Mouse (Mus musculus): Measurements from ENCODE around the gene Ciz1.
"Not testable (repeated sequence)": the region's sequence is repeated elsewhere in the genome, so short reads cannot be mapped to it uniquely, and the experiment has no call there.

Gene Ciz1

DNA sequence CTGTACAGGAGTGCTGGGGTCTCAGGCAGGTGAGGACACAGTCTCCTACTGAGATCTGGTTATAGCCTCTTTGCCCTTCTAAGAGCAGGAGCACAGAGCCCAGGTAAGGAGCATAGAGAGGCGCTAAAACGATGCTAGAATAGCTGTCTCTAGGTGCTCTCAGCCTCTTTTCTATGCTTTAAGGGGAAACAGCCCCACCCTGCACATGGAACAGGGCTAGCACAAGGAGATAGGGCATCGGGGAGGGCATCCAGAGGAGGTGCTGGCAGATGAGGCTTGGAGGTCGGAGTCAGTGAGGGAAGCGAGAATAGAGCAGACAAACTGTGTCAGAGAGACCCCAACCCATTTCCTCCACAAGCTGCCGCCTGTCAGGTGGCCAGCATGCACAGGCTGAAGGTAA lies 5.1 kb upstream of the Ciz1 start:
- DNase-seq (ENCODE audit: low spot score in 2 of 2), result no peak

DNA sequence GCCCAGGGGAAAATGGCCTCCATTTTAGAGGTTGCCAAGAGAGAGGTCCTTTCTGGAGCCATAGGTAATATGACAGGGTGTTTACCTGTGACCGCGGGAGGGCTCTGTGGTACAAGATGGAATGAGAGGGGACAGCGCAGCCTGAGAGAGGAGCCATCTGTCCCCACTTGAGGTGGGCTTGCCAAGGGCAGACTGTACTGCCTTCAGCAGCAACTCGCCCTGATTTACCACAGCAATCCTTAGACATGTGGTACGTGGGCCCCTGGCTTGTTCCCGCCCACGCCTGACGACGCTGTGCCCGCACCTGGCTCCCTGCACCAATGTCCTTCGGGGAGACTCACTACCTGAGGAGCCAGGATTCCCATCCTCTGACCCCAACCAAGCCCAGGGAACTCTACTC lies 3.8 kb upstream of the Ciz1 start:
- peak; percentile 56 to 72 for DNase-seq (ENCODE audit: low spot score in 2 of 2)

- DNase-seq (ENCODE audit: low spot score in 2 of 2), result peak; percentile 57 to 69
Observed at GRCm38 (mm10) chr2:32349625-32350255, 2.4 kb upstream of the Ciz1 start.

GRCm38 (mm10) chr2:32350471-32351051 lies 1.6 kb upstream of the Ciz1 start:
- DNase-seq (ENCODE audit: low spot score in 2 of 2), result no peak

GRCm38 (mm10) chr2:32351471-32351961 lies 611 bp upstream of the Ciz1 start:
- peak in 1 of 2 experiments; percentile 55 for DNase-seq (ENCODE audit: low spot score in 2 of 2)

- DNase-seq (ENCODE audit: low spot score in 2 of 2), result peak; percentile 86 to 91
Observed at GRCm38 (mm10) chr2:32353007-32353542, 948 bp downstream of the Ciz1 start, which contains the start of gene Dnm1. Gene Dnm1 (minus strand): TSS chr2:32353338.

- no peak for DNase-seq (ENCODE audit: low spot score in 2 of 2)
Observed at GRCm38 (mm10) chr2:32353836-32354235, 1.7 kb downstream of the Ciz1 start.

- DNase-seq (ENCODE audit: low spot score in 2 of 2), result no peak
Observed at GRCm38 (mm10) chr2:32354336-32354895, 2.3 kb downstream of the Ciz1 start.

GRCm38 (mm10) chr2:32356216-32356615 lies 4.1 kb downstream of the Ciz1 start:
- no peak for DNase-seq (ENCODE audit: low spot score in 2 of 2)

DNA sequence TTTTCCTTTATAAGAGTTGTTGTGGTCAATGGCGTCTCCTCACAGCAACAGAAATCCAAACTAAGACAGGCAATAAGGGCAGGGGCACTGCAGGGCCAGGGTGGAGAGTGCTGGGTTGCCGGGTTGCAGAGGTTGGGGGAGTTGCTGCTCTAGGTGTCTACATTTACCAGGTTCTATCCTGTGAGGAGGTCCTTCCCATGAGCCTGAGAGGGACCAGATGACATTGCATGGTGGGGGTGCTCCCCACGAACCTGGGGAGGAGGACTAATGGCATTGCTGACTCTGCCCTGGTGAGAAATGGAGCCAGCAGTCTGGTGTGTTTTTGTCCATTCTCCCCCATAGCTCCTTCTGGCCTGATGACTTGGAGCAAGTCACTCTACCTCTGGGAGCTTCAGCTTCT lies 5.6 kb downstream of the Ciz1 start:
- DNase-seq (ENCODE audit: low spot score in 2 of 2), result no peak

- DNase-seq (ENCODE audit: low spot score in 2 of 2), result no peak
Observed at GRCm38 (mm10) chr2:32358381-32358780, 6.3 kb downstream of the Ciz1 start.

DNA sequence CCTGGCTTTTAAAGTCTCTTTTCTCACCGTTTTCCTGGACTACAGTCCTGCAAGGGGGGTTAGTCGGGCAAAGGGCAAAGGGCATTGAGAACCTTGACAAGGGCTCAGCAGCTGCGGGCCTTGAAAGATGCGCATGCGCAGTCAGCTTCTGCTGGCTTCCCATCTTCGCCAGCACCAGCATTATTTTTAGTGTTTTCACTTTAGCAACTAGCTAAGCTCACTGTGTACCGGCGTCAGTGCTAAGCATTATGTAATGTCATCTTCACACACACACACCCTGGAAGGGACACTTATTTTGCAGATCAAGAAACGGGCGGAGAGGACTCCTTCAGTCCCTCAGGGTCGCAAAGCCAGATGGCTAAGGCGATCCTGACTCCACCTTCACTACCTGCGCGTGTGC lies 8.6 kb downstream of the Ciz1 start:
- DNase-seq (ENCODE audit: low spot score in 2 of 2), result peak; percentile 80 to 90

DNA sequence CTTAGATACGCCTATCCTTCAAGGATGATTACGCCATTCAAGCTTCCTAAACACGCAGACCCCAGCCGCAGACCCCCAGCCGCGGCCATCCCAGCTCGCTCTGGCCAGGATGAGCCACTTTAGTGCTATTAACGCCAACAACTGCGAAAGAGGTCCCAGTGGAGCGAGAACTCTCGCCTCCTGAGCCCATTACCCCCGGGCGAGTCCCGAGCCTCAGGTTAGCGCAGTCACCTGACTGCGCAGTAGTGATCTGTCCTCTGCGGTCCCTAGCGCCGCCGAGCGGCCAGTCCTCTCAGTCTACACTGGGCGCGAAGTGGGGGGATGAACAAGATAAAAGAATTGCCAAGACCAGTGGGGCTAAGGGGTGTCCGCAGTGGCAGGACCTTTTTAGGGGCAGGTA lies 9.3 kb downstream of the Ciz1 start:
- peak; percentile 69 to 72 for DNase-seq (ENCODE audit: low spot score in 2 of 2)

DNA sequence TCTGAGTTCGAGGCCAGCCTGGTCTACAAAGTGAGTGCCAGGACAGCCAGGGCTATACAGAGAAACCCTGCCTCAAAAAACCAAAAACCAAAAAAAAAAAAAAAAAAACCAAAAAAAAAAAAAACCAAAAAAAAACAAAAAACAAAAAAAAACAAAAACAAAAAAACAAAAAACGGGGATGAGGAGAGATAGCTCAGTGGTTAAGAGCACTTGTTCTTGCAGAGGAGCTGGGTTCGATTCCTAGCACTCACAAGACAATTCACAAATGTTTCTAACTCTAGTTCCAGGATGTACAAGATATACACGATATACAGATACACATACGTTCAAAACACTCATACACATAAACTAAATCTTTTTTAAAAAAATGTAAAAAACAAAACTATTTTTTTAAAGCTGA lies 10.1 kb downstream of the Ciz1 start:
- DNase-seq (ENCODE audit: low spot score in 2 of 2), result not testable (repeated sequence)

DNA sequence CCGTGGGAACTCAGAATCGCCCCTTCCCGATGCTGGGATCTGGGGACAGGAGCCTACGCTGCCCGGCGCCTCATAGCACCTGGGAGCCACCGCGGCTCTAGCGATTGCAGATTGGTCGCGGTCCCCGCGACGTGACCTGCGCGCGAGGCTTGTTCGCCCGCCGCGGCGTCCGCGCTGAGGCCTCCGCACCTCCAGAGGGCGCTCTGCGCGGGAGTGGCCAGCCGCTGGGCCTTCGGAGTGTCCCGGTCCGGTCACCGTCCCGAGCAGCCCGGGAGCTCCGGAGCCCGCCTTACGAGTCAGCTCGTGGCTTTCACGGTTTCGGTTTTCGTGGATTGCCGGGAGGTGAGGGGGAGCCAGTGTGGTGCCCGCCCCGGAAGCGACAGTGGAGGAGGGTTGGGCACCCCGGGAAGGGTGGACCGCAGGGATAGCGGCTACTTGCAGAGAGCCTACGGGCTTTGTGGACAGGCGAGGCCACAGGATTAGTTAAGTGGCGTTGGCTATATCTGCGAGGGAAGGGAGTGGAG lies 10.8 kb downstream of the Ciz1 start:
- peak; percentile 81 to 83 for DNase-seq (ENCODE audit: low spot score in 2 of 2)

- DNase-seq (ENCODE audit: low spot score in 2 of 2), result no peak
Observed at GRCm38 (mm10) chr2:32363376-32364106, 11.4 kb downstream of the Ciz1 start.

GRCm38 (mm10) chr2:32364121-32364520 lies 12.0 kb downstream of the Ciz1 start:
- no peak for DNase-seq (ENCODE audit: low spot score in 2 of 2)

GRCm38 (mm10) chr2:32367315-32367714 lies 15.2 kb downstream of the Ciz1 start:
- DNase-seq (ENCODE audit: low spot score in 2 of 2), result no peak

- no peak for DNase-seq (ENCODE audit: low spot score in 2 of 2)
Observed at GRCm38 (mm10) chr2:32374191-32374590, 22.1 kb downstream of the Ciz1 start.

DNA sequence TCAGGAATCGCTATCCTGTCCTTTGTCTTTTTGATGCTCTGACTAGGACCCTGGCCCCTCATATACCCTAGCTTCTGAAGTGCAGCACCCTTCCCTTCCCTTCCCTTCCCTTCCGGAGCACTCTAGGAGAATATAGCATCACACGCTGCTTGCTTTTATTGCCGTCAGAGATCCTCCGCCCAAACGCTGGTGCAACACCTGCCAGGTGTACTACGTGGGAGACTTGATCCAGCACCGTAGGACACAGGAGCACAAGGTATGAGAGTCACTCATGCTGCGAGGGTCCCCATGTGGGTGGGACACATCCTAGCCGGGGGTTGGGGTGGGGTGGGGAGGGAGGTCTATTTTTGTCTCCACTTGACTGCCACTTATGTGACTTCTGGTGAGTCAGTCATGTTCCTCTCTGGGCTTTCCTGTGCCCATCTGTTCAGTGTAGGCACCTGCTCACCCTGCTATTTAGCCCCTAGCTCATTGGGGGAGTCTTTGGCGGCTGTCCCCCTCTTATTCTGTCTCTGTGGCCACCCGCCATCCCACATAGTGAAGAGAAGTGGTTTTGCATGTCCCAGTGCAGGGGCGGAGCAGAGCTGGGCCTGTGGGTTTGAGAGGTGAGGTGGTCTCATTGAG lies 23.3 kb downstream of the Ciz1 start:
- peak; percentile 44 to 63 for DNase-seq (ENCODE audit: low spot score in 2 of 2)

DNA sequence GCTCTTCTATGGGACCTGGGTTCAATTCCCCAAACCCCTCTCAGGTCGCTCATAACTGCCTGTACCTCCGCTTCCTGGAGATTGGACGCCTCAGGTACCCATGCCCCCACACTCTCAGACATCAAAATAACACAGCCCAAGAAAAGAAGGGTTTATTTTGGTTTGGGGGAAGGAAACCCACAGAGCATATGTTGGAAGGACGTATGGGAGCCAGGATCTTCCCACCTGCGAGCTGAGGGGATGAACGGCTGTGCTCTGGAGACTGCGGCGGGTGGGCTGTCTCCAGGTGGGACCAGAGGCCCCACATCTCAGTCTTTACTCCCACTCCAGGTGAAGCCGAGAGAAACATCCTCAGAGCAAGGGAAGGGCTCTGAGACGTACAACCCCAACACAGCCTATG lies 24.8 kb downstream of the Ciz1 start:
- no peak for DNase-seq (ENCODE audit: low spot score in 2 of 2)

All from right cerebral cortex, postnatal 36 days (tissue).